Mouse (Mus musculus) cerebellum, adult 2 months (tissue): ENCODE measurements around the gene Gm21981.

Experiments used
- CTCF ChIP-seq: fragments of 200-500 bp; IDR thresholded peaks from 2 replicates; pipeline ENCODE4 v1.5.1; 2011; ENCODE audit warnings: low read depth, mild to moderate bottlenecking, control low read depth, low read length, moderate library complexity, borderline replicate concordance; ENCODE audit not compliant: insufficient read depth
- POLR2A ChIP-seq: fragments of 200-500 bp; IDR thresholded peaks from 2 replicates; pipeline ENCODE4 v1.6.1; 2011; ENCODE audit warnings: low read length, control low read depth, borderline replicate concordance; ENCODE audit not compliant: insufficient read depth

GRCm38 (mm10) chr17:47678702-47679101, 15.6 kb downstream of the Gm21981 start:
- TF ChIP-seq CTCF (no peak), POLR2A (no peak)
